Comparison of ENCODE assay signal across 25 mouse cellular contexts in the genomic region with DNA sequence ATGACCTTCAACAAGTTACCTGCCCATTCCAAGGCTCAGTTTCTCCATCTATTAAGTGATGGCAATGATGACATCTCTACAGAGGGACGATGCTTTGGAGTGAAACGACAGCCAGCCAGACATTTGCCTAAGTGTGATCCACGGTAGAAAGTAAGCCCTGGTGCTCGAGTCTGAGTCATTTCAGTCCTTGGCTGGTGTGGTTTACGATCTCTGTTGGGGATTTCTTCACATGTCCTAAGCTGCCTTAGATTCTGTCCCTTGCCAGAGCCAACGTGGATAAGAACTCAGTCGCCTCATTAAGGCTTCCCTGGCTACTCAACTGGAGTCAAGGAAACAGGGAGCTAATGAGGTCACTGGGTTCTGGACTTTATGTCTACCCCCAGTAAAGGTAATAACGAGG.
A peak's percentile ranks its signal among the peaks of the same experiment; 100 is the strongest.
DNase-seq lines count a peak whose midpoint lies in the region; ATAC-seq and TF ChIP-seq lines count a peak whose summit lies in the region.
"Had no signal": no experiment of that assay in that cellular context is flagged by ENCODE, and none has a peak within 500 bp of the region (broad histone marks: within the 10 kb centered on the region; RNA-seq: fewer than 3 reads in every experiment).

No protein-coding gene starts in this region.

- TF ChIP-seq CTCF in CH12.LX (conservative IDR thresholded peaks at IDR 0.05 in 1 of 2, IDR thresholded peaks at IDR 0.05 in 1 of 2; ENCODE audit: low read depth in 2 of 2, low read length in 2 of 2) = no peak

- TF ChIP-seq RAD21 in CH12.LX (IDR thresholded peaks at IDR 0.05; ENCODE audit: low read depth, low read length) = no peak

- peaks cover 11% of the 10 kb centered on the region for H3K9me3 ChIP-seq in CH12.LX (replicated peaks; ENCODE audit: low read length)
- no peaks in the 10 kb centered on the region for H3K9me3 ChIP-seq in limb, embryonic 10.5 days (replicated peaks)
- H3K9me3 ChIP-seq: heart, embryonic 15.5 days; hindbrain, embryonic 10.5 days; intestine, embryonic 15.5 days had no signal

- ATAC-seq in activated CD4-positive, CD25-positive, alpha-beta regulatory T cell, adult 4 months = no peak
- no peak for ATAC-seq in CD4-positive, CD25-positive, alpha-beta regulatory T cell, adult 4 months
- ATAC-seq: forebrain, embryonic 14.5 days; forebrain, postnatal 0 days; hindbrain, embryonic 16.5 days; intestine, embryonic 15.5 days had no signal

- H3K4me1 ChIP-seq in CH12.LX (ENCODE audit: control insufficient read depth in 1 of 2, insufficient read depth in 2 of 2) = peaks cover 4 to 9% of the 10 kb centered on the region in 2 experiments; a peak in 3 of 4 replicates
- peaks cover 22% of the 10 kb centered on the region for H3K4me1 ChIP-seq in limb, embryonic 10.5 days
- H3K4me1 ChIP-seq: hindbrain, embryonic 13.5 days; intestine, embryonic 15.5 days had no signal

- H3K9ac ChIP-seq in CH12.LX (ENCODE audit: insufficient read depth, low read depth) = no peak overlapping the region
- H3K9ac ChIP-seq: forebrain, postnatal 0 days; heart, embryonic 12.5 days; heart, embryonic 15.5 days; hindbrain, embryonic 13.5 days; intestine, embryonic 15.5 days had no signal

- H3K27me3 ChIP-seq in CH12.LX (replicated peaks) = no peaks in the 10 kb centered on the region
- no peaks in the 10 kb centered on the region for H3K27me3 ChIP-seq in limb, embryonic 10.5 days (ENCODE audit: low read depth, poor library complexity, severe bottlenecking)
- H3K27me3 ChIP-seq: heart, embryonic 12.5 days; heart, embryonic 15.5 days; hindbrain, embryonic 13.5 days; intestine, embryonic 15.5 days had no signal

- peak; percentile 27 to 74 for DNase-seq in adrenal gland, adult (ENCODE audit: inconsistent age in 2 of 2, low spot score in 1 of 2)
- no peak for DNase-seq in adrenal gland, postnatal 25 days
- peak; percentile 76 for DNase-seq in CH12.LX (ENCODE audit: extremely low read depth)
- DNase-seq in adrenal gland, postnatal 36 days = peak; percentile 22 to 36
- DNase-seq in limb, embryonic 10.5 days (ENCODE audit: low spot score) = no peak
- DNase-seq: cerebellum, adult 11-12 months; cerebellum, adult 8-10 months; cerebellum, postnatal 10 days; cerebellum, postnatal 36 days; forebrain, postnatal 0 days; gastrocnemius, adult 2 months; gastrocnemius, postnatal 14 days; heart, adult 18-20 months; heart, postnatal 10 days; heart, postnatal 36 days; kidney, adult 11 months had no signal

- H3K4me3 ChIP-seq in CH12.LX (replicated peaks in 1 of 3; ENCODE audit: low read depth in 2 of 3, low read length in 2 of 3, poor library complexity in 1 of 3) = peak overlapping the region in 1 of 3 experiments; percentile 12
- H3K4me3 ChIP-seq in limb, embryonic 10.5 days = no peak overlapping the region
- H3K4me3 ChIP-seq: gastrocnemius, adult 2 months; heart, embryonic 12.5 days; heart, embryonic 15.5 days; hindbrain, embryonic 10.5 days; hindbrain, embryonic 13.5 days; intestine, embryonic 15.5 days had no signal

- no peak for TF ChIP-seq POLR2A in CH12.LX (IDR thresholded peaks at IDR 0.05; ENCODE audit: low read depth, low read length)

- TF ChIP-seq EP300 in CH12.LX (IDR thresholded peaks at IDR 0.05; ENCODE audit: low read length) = peak; percentile 63

- dilution Hi-C loops in CH12.LX (cut with MboI; ENCODE audit: extremely low pct_ligation_motif_present, extremely low pct_unique_long_range_greater_than_20kb, low sequenced_read_pairs) = no loop called here

- 63% methylated on average over 8 of the region's 8 CpGs for WGBS in limb, embryonic 10.5 days

- H3K4me2 ChIP-seq in CH12.LX (ENCODE audit: insufficient read depth, low read depth, poor library complexity, severe bottlenecking) = no peak overlapping the region
- H3K4me2 ChIP-seq: heart, embryonic 12.5 days; heart, embryonic 15.5 days; hindbrain, embryonic 13.5 days; intestine, embryonic 15.5 days had no signal

- H3K79me2 ChIP-seq in CH12.LX (replicated peaks; ENCODE audit: control insufficient read depth, extremely low read depth, insufficient read depth, poor library complexity, severe bottlenecking) = no peaks in the 10 kb centered on the region

- in situ Hi-C loops in CH12.LX (cut with MboI; ENCODE audit: low pct_ligation_motif_present, low pct_unique_long_range_greater_than_20kb, low sequenced_read_pairs) = loop anchor here (25.0 kb wide), 2 partner anchors 469 to 619 kb away; a partner anchor contains a TSS

- H3K36me3 ChIP-seq in CH12.LX (replicated peaks in 1 of 2; ENCODE audit: control insufficient read depth in 1 of 2, insufficient read depth in 1 of 2, low read length in 1 of 2) = no peaks in the 10 kb centered on the region
- H3K36me3 ChIP-seq in limb, embryonic 10.5 days = 0 out of 2 replicates have a peak, but pooled peaks cover 3% of the 10 kb centered on the region
- H3K36me3 ChIP-seq: heart, embryonic 12.5 days; heart, embryonic 15.5 days; hindbrain, embryonic 10.5 days; hindbrain, embryonic 13.5 days; intestine, embryonic 15.5 days had no signal

- no peak overlapping the region for H3K27ac ChIP-seq in CH12.LX (ENCODE audit: insufficient read depth, low read depth)
- peak overlapping the region; percentile 27; the same call in 1 of the 2 replicates for H3K27ac ChIP-seq in limb, embryonic 10.5 days
- H3K27ac ChIP-seq: gastrocnemius, adult 2 months; heart, embryonic 15.5 days; hindbrain, embryonic 10.5 days; hindbrain, embryonic 13.5 days; intestine, embryonic 15.5 days had no signal

TF ChIP-seq in CH12.LX, 34 proteins besides CTCF, POLR2A, EP300 and RAD21:
- TF ChIP-seq JUND (conservative IDR thresholded peaks at IDR 0.05; ENCODE audit: low read depth, low read length) (peak; percentile 85), CHD2 (IDR thresholded peaks at IDR 0.05; ENCODE audit: low read length) (0 out of 2 replicates have a peak, but pooled peaks have one; percentile 6), ETS1 (conservative IDR thresholded peaks at IDR 0.05; ENCODE audit: low read depth, low read length) (peak; percentile 61), JUN (IDR thresholded peaks at IDR 0.05; ENCODE audit: insufficient read depth, low read depth, low read length) (peak; percentile 44), IRF4 (IDR thresholded peaks at IDR 0.05; ENCODE audit: low read depth, low read length) (peak; percentile 91), HCFC1 (IDR thresholded peaks at IDR 0.05; ENCODE audit: low read depth, low read length) (no peak), ZMIZ1 (IDR thresholded peaks at IDR 0.05; ENCODE audit: low read depth, low read length) (no peak), BHLHE40 (IDR thresholded peaks at IDR 0.05; ENCODE audit: low read depth, low read length) (peak; percentile 84), GABPA (IDR thresholded peaks at IDR 0.05; ENCODE audit: insufficient replicate concordance, low read depth, low read length) (no peak)

Comparison
In these comparisons a context has a peak if more than half of its experiments do, and no peak if none do; other contexts are left out.
1. DNase-seq: peak in adrenal gland, adult (2 of 2), CH12.LX (single experiment) and adrenal gland, postnatal 36 days (2 of 2); none in adrenal gland, postnatal 25 days (single experiment) and limb, embryonic 10.5 days (single experiment).